Mouse (Mus musculus) stomach, embryonic 16.5 days (tissue): Measurements from ENCODE around the gene Plcg2. TPM values are rescaled to one million over a fixed set of nuclear protein-coding genes. Genes with fewer than 3 reads are reported as not detected.

Source experiments
- ATAC-seq: fragments of 200-750 bp; cut with Nextera tagmentation; 2 replicates; pipeline ENCODE4 v1.8.0; 2017; ENCODE audit warnings: moderate number of reproducible peaks, moderate TSS enrichment; ENCODE audit not compliant: insufficient read depth, low FRiP score
- H3K27ac ChIP-seq: fragments of 300-500 bp; sonication (generic); 2 replicates; pipeline ENCODE4 v1.5.1; 2014; ENCODE audit warnings: low read length
- H3K27me3 ChIP-seq: fragments of 300-500 bp; sonication (generic); 2 replicates; pipeline ENCODE4 v1.6.1; 2014; ENCODE audit warnings: low read length, control low read depth, mixed read lengths; ENCODE audit not compliant: control insufficient read depth, insufficient read depth
- H3K36me3 ChIP-seq: fragments of 300-500 bp; sonication (generic); 2 replicates; pipeline ENCODE4 v1.6.1; 2014; ENCODE audit warnings: low read length; ENCODE audit not compliant: control insufficient read depth, insufficient read depth
- H3K4me1 ChIP-seq: fragments of 300-500 bp; sonication (generic); 2 replicates; pipeline ENCODE4 v1.6.1; 2014; ENCODE audit warnings: low read length, control low read depth, mixed read lengths; ENCODE audit not compliant: control insufficient read depth, insufficient read depth
- H3K4me2 ChIP-seq: fragments of 300-500 bp; sonication (generic); 2 replicates; pipeline ENCODE4 v1.6.1; 2014; ENCODE audit warnings: low read depth, low read length, mixed read lengths
- H3K4me3 ChIP-seq: fragments of 300-500 bp; sonication (generic); replicated peaks from 2 replicates; pipeline ENCODE4 v1.5.1; 2014; ENCODE audit warnings: mild to moderate bottlenecking, low read length
- H3K9ac ChIP-seq: fragments of 300-500 bp; sonication (generic); 2 replicates; pipeline ENCODE4 v1.6.1; 2014; ENCODE audit warnings: low read length
- H3K9me3 ChIP-seq: fragments of 300-500 bp; sonication (generic); replicated peaks from 2 replicates; pipeline ENCODE4 v1.6.1; 2016; ENCODE audit warnings: low read length, control low read depth; ENCODE audit not compliant: control insufficient read depth
- WGBS: fragments of 180-500 bp; shearing (Covaris S2); extraction: QIAGEN DNeasy Blood & Tissue Kit; methylation state at CpG from one replicate; pipeline ENCODE4 v1.1.7; 2014; 5-methylcytosine and 5-hydroxymethylcytosine counted together
- microRNA-seq: library from miRNA; unstranded; fragments of <30 nt; microRNA quantifications from one replicate; pipeline ENCODE4, GENCODE M21; 2016
- polyA plus RNA-seq: library from polyadenylated mRNA; unstranded; fragments of >200 nt; fragmentation: Nextera tagmentation; extraction: Ambion mirVana; gene quantifications from 2 replicates; pipeline ENCODE4 v1.2.1, GENCODE M21; 2015

The Plcg2 gene
- polyA plus RNA-seq, 1 experiment from 2014 or later = 5.2 TPM

GRCm38 (mm10) chr8:117677011-117677410, 178.9 kb downstream of the Plcg2 start:
- no peak for ATAC-seq

GRCm38 (mm10) chr8:117678650-117679049, 180.6 kb downstream of the Plcg2 start:
- no peak for ATAC-seq
- Histone ChIP-seq H3K4me3 (no peak overlapping the region), H3K27me3 (no peaks in the 10 kb centered on the region), H3K9ac (no peak overlapping the region), H3K27ac (no peak overlapping the region), H3K9me3 (no peaks in the 10 kb centered on the region), H3K4me2 (no peak overlapping the region), H3K4me1 (no peaks in the 10 kb centered on the region), H3K36me3 (no peaks in the 10 kb centered on the region)
- WGBS = 81% methylated on average over 4 of the region's 4 CpGs

More at GRCm38 (mm10) chr8:117677011-117677410, 178.9 kb downstream of the Plcg2 start:
- Histone ChIP-seq H3K36me3 (no peaks in the 10 kb centered on the region), H3K4me2 (no peak overlapping the region), H3K4me1 (no peaks in the 10 kb centered on the region), H3K9me3 (no peaks in the 10 kb centered on the region), H3K9ac (no peak overlapping the region), H3K27ac (peak overlapping the region; percentile 28; the same call in 1 of the 2 replicates), H3K27me3 (no peaks in the 10 kb centered on the region), H3K4me3 (no peak overlapping the region)
- 39% methylated on average over 8 of the region's 8 CpGs for WGBS

DNA sequence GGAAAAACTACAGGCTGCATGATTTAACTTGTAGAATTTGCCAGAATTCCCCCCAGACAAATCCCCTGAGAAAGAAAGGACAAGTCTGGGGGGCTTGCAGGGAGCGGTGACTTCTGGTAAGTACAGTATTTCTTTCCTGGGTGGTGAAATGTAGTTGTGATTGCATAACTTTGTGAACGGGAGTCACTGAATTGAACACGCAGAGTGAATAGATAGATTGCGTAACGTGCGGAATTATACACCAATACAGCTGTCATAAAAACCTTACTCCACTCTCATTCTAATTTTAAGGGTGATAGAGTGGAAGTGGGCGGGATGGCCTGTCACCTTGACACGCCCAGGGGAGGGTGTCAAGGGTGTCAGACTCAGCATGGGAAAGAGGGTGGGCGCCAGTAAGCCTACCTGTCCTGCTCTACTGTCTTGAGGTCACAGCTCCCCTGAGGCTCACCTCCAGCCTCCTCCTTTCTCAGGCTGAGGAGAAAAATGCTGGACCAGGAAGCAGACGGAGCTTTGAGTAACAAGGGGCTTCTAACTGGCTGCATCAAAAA, 185.9 kb downstream of the Plcg2 start:
- Histone ChIP-seq H3K4me1 (no peaks in the 10 kb centered on the region), H3K9ac (no peak overlapping the region), H3K4me3 (no peak overlapping the region), H3K36me3 (no peaks in the 10 kb centered on the region), H3K4me2 (no peak overlapping the region), H3K27ac (peak overlapping the region; percentile 43), H3K27me3 (no peaks in the 10 kb centered on the region), H3K9me3 (no peaks in the 10 kb centered on the region)
- peak; percentile 24; the same call in 1 of the 2 replicates for ATAC-seq
- WGBS = 54% methylated on average over 10 of the region's 10 CpGs

- H3K4me2 ChIP-seq = no peak overlapping the region
Measured at GRCm38 (mm10) chr8:117684504-117684903, 186.4 kb downstream of the Plcg2 start.

More at GRCm38 (mm10) chr8:117684504-117684903, 186.4 kb downstream of the Plcg2 start:
- WGBS = 24% methylated on average over 11 of the region's 11 CpGs
- H3K9ac ChIP-seq = no peak overlapping the region
- no peaks in the 10 kb centered on the region for H3K36me3 ChIP-seq
- H3K27ac ChIP-seq = peak overlapping the region; percentile 43; the same call in 1 of the 2 replicates
- no peaks in the 10 kb centered on the region for H3K4me1 ChIP-seq
- no peaks in the 10 kb centered on the region for H3K27me3 ChIP-seq
- no peaks in the 10 kb centered on the region for H3K9me3 ChIP-seq
- H3K4me3 ChIP-seq = no peak overlapping the region
- no peak for ATAC-seq

Small RNAs within 50 kb of the gene (microRNA-seq; reads per million reads assigned to microRNA genes)
- gene Gm27361 = not detected
- gene Mir7077 = not detected
- gene Mir7078 = not detected

Other genes starting within 250 kb of the Plcg2 start
- 13.7 and 14.2 TPM in 2 replicates for gene Cmip, start 241.2 kb upstream of the Plcg2 start, polyA plus RNA-seq
- gene Sdr42e1, start 175.4 kb downstream of the Plcg2 start, polyA plus RNA-seq = 14.0 and 18.1 TPM in 2 replicates
- 34.3 and 42.8 TPM in 2 replicates for gene Hsd17b2, start 203.6 kb downstream of the Plcg2 start, polyA plus RNA-seq